Mouse (Mus musculus) midbrain, embryonic 15.5 days (tissue): Measurements from ENCODE around the gene Vti1a. TPM values are rescaled to one million over a fixed set of nuclear protein-coding genes. Genes with fewer than 3 reads are reported as not detected.
A peak's percentile ranks its signal among the peaks of the same experiment; 100 is the strongest.

Source experiments
- ATAC-seq: fragments of 200-750 bp; cut with Nextera tagmentation; replicated peaks from 2 replicates; pipeline ENCODE4 v1.8.0; 2017; ENCODE audit warnings: moderate TSS enrichment
- H3K27ac ChIP-seq: fragments of 300-500 bp; sonication (generic); 2 replicates; pipeline ENCODE4 v1.5.1; 2015; ENCODE audit warnings: mild to moderate bottlenecking, inconsistent platforms
- H3K27me3 ChIP-seq: fragments of 300-500 bp; sonication (generic); replicated peaks from 2 replicates; pipeline ENCODE4 v1.6.1; 2015; ENCODE audit warnings: inconsistent platforms
- H3K36me3 ChIP-seq: fragments of 300-500 bp; sonication (generic); replicated peaks from 2 replicates; pipeline ENCODE4 v1.6.1; 2015; ENCODE audit warnings: inconsistent platforms
- H3K4me1 ChIP-seq: fragments of 300-500 bp; sonication (generic); 2 replicates; pipeline ENCODE4 v1.6.1; 2015; ENCODE audit warnings: inconsistent platforms
- H3K4me2 ChIP-seq: fragments of 300-500 bp; sonication (generic); 2 replicates; pipeline ENCODE4 v1.6.1; 2015; ENCODE audit warnings: inconsistent platforms, mild to moderate bottlenecking, moderate library complexity
- H3K4me3 ChIP-seq: fragments of 300-500 bp; sonication (generic); 2 replicates; pipeline ENCODE4 v1.5.1; 2015; ENCODE audit warnings: mild to moderate bottlenecking, inconsistent platforms
- H3K9ac ChIP-seq: fragments of 300-500 bp; sonication (generic); 2 replicates; pipeline ENCODE4 v1.6.1; 2015; ENCODE audit warnings: mild to moderate bottlenecking, inconsistent platforms
- H3K9me3 ChIP-seq: fragments of 300-500 bp; sonication (generic); 2 replicates; pipeline ENCODE4 v1.6.1; 2016; ENCODE audit warnings: inconsistent platforms
- WGBS: fragments of 180-500 bp; shearing (Covaris S2); methylation state at CpG from one replicate; pipeline ENCODE4 v1.1.7; 2015; ENCODE audit warnings: mixed read lengths; 5-methylcytosine and 5-hydroxymethylcytosine counted together
- polyA plus RNA-seq: library from polyadenylated mRNA; unstranded; fragments of >200 nt; fragmentation: Nextera tagmentation; extraction: Ambion mirVana; gene quantifications from 2 replicates; pipeline ENCODE4 v1.2.1, GENCODE M21; 2015

Vti1a gene
- polyA plus RNA-seq, 1 experiment from 2014 or later = 40.6 TPM

DNA sequence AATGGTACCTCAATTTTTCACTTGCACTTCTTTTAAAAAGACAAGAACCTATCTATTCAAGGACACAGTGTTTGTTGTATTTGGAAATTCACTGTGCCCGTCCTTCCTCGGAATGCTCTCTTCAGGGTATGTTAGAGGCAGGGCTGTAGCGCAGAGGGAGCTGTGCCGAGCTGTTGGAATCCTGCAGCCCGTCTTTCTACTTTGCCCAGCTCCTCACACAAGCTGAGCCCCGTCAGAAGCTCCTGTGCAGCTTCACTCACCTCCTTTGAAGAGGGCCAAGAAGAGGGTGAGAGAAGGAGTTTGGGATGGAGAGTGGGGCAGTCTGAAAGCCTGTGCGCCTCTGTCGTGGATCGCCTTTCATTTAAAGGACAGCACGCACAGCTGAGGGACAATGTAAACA is 72.9 kb downstream of the Vti1a start:
- Histone ChIP-seq H3K4me3 (no peak overlapping the region), H3K27me3 (no peaks in the 10 kb centered on the region), H3K4me1 (peaks cover 22% of the 10 kb centered on the region), H3K27ac (peak overlapping the region; percentile 77), H3K4me2 (peak overlapping the region; percentile 28), H3K36me3 (no peaks in the 10 kb centered on the region), H3K9ac (peak overlapping the region; percentile 4; the same call in 1 of the 2 replicates), H3K9me3 (no peaks in the 10 kb centered on the region)
- ATAC-seq = no peak
- 33% methylated on average over 10 of the region's 10 CpGs for WGBS

DNA sequence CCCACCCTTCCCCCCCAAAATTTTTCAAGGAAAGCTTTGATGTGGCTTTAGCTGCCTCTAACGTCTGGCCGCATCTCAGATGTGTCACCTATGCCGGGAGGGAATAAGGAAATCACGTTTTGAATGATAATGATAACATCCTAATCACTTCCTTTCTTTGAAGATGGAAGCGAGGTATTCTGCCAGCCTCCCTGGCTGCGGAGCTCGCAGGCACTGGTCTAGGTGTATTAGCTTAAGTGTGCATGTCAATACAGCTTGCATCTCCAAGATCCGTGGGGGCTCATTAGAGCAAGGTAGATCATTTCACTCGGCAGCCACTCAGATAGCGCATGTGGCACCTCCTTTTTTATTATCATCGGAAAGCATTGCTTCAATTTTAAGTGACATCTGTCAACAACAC is 74.2 kb downstream of the Vti1a start:
- WGBS = 37% methylated on average over 11 of the region's 11 CpGs
- no peaks in the 10 kb centered on the region for H3K27me3 ChIP-seq
- H3K9me3 ChIP-seq = no peaks in the 10 kb centered on the region
- H3K9ac ChIP-seq = no peak overlapping the region
- no peaks in the 10 kb centered on the region for H3K36me3 ChIP-seq
- H3K4me2 ChIP-seq = peak overlapping the region; percentile 24
- peaks cover 20% of the 10 kb centered on the region for H3K4me1 ChIP-seq
- no peak overlapping the region for H3K4me3 ChIP-seq
- H3K27ac ChIP-seq = peak overlapping the region; percentile 77
- ATAC-seq = peak; percentile 85

DNA sequence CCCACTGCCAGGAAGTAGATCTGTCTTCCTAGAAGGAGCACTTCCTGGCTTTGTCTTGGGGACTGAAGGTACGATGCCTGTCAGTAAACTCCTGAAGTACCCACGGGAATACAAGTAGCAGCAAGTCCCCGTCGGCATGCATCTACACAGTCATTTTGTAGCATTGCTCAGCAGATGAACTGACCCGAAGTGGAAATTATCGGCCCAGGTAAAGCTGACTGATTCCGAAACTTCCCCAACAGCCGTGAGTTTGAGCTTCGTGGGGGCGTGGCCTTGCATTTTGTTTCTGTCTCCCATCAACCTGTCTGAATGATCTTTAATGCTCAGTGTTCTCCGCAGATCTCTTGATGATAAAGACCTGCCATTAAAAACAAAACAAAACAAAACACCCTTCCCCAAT is 85.5 kb downstream of the Vti1a start:
- Histone ChIP-seq H3K9ac (no peak overlapping the region), H3K27ac (no peak overlapping the region), H3K4me2 (no peak overlapping the region), H3K9me3 (no peaks in the 10 kb centered on the region), H3K4me3 (no peak overlapping the region), H3K36me3 (no peaks in the 10 kb centered on the region), H3K4me1 (no peaks in the 10 kb centered on the region), H3K27me3 (no peaks in the 10 kb centered on the region)
- ATAC-seq = no peak
- 94% methylated on average over 11 of the region's 11 CpGs for WGBS

DNA sequence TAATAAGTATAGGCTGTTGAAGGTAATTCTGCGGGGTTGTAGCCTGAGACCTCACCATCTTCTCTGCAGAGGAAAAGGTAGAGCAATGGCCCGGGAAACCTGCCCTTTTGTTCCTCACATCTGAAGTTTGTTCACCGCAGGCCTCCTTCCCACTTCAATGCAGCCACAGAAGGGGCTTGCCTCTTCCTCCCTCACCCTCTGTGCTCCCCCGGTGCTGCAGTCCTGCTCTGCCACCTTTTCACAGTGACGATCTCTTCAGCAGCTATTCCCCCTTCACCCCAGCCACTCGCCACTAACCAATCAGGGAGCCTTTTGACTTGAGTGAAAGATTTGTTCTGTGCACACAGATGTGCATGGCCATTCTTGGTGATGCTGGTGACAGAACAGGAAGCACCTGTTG is 92.4 kb downstream of the Vti1a start:
- H3K36me3 ChIP-seq = no peaks in the 10 kb centered on the region
- peak overlapping the region; percentile 4; the same call in 1 of the 2 replicates for H3K27ac ChIP-seq
- no peak for ATAC-seq
- no peaks in the 10 kb centered on the region for H3K9me3 ChIP-seq
- no peak overlapping the region for H3K4me2 ChIP-seq
- peaks cover 22% of the 10 kb centered on the region for H3K4me1 ChIP-seq
- WGBS = 43% methylated on average over 6 of the region's 6 CpGs
- H3K9ac ChIP-seq = no peak overlapping the region
- H3K4me3 ChIP-seq = no peak overlapping the region
- no peaks in the 10 kb centered on the region for H3K27me3 ChIP-seq

DNA sequence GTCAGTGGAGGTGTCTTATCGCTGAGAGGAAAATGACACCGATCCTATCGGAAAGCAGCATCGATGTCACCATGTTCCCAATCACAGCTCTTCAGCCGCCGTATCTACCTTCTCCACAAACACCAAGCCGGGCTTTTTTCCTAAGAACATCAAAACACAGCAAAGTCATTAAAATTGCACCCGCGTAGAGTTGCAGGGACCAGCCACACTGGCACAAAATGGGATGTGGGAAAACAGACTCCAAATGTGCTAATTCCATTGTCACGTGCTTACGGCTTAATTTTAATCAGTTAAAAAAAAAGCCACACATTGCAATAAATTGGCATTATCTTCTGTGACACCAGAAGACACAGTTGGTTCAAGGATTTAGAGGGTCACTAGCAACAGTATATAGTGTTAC is 95.3 kb downstream of the Vti1a start:
- no peaks in the 10 kb centered on the region for H3K36me3 ChIP-seq
- ATAC-seq = no peak
- 55% methylated on average over 11 of the region's 11 CpGs for WGBS
- H3K4me2 ChIP-seq = 0 out of 2 replicates have a peak overlapping the region, but pooled peaks have one; percentile 2
- H3K27ac ChIP-seq = peak overlapping the region; percentile 67
- peaks cover 25% of the 10 kb centered on the region for H3K4me1 ChIP-seq
- no peak overlapping the region for H3K4me3 ChIP-seq
- no peaks in the 10 kb centered on the region for H3K27me3 ChIP-seq
- peak overlapping the region; percentile 31; the same call in 1 of the 2 replicates for H3K9ac ChIP-seq
- H3K9me3 ChIP-seq = no peaks in the 10 kb centered on the region

DNA sequence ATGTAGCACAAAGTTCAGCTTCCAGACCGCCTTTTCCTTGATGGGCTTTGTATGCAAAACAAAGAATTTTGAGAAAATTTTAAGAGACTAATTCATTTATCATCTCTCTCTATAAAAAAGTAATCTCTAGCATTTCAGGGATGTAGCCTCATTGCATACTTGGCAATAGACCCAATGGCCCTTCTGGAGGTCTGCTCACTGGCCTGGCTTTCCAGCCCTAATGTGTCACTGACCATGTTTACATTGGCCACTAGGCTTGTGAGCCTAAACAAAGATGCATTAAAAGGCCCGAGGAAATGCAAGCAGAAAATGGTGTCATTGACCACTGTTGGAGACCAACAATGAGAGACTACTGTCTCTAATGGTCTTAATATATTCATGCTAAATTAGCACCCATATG is 95.8 kb downstream of the Vti1a start:
- 58% methylated on average over 2 of the region's 2 CpGs for WGBS
- peak overlapping the region; percentile 67 for H3K27ac ChIP-seq
- no peaks in the 10 kb centered on the region for H3K27me3 ChIP-seq
- H3K4me3 ChIP-seq = no peak overlapping the region
- no peaks in the 10 kb centered on the region for H3K9me3 ChIP-seq
- no peak overlapping the region for H3K4me2 ChIP-seq
- H3K36me3 ChIP-seq = no peaks in the 10 kb centered on the region
- no peak overlapping the region for H3K9ac ChIP-seq
- ATAC-seq = no peak
- H3K4me1 ChIP-seq = peaks cover 25% of the 10 kb centered on the region

DNA sequence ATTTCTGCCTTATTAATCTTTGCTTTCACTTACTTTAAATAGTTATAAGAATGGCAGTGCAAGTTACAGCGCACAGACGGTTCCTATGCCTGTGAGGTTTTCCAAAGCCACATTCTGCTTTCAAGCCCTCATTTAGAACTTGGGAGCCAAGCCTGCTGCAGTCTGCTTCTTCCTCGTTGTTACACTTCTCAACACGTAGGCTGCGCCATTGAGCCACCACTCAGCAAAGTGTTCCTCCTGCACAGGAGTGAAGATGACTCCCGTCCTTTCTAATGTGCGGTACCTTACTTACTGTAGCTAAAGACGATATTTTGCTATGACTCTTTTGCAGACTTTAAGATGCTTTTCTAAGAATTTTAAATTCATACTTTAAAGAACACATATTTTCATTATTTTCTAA is 98.0 kb downstream of the Vti1a start:
- Histone ChIP-seq H3K36me3 (no peaks in the 10 kb centered on the region), H3K9me3 (no peaks in the 10 kb centered on the region), H3K9ac (no peak overlapping the region), H3K4me3 (no peak overlapping the region), H3K4me1 (peaks cover 21% of the 10 kb centered on the region), H3K4me2 (no peak overlapping the region), H3K27ac (0 out of 2 replicates have a peak overlapping the region, but pooled peaks have one; percentile 42), H3K27me3 (no peaks in the 10 kb centered on the region)
- 34% methylated on average over 8 of the region's 8 CpGs for WGBS
- peak; percentile 73 for ATAC-seq

DNA sequence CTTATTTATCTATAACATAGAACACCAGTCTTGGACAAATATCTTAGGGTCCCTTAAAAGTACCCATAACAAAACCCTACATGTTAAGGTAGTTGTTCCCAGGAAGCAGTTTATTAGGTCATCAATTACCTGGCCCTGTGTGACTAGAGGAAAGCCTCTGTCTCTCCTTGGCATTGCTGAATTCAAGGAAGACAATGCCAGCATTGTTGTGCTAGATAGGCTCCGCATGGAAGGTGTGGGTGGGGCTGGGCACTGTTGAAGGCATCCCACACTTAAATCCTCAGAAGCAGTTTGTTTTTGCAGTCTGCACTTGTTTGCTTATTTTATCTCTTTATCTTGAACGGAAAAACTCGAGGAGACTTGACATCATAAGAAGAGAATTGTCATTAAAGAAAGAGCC is 102.7 kb downstream of the Vti1a start:
- 59% methylated on average over 3 of the region's 3 CpGs for WGBS
- Histone ChIP-seq H3K4me3 (no peak overlapping the region), H3K4me1 (peaks cover 15% of the 10 kb centered on the region), H3K27me3 (no peaks in the 10 kb centered on the region), H3K27ac (no peak overlapping the region), H3K9ac (no peak overlapping the region), H3K36me3 (no peaks in the 10 kb centered on the region), H3K4me2 (no peak overlapping the region), H3K9me3 (no peaks in the 10 kb centered on the region)
- no peak for ATAC-seq

DNA sequence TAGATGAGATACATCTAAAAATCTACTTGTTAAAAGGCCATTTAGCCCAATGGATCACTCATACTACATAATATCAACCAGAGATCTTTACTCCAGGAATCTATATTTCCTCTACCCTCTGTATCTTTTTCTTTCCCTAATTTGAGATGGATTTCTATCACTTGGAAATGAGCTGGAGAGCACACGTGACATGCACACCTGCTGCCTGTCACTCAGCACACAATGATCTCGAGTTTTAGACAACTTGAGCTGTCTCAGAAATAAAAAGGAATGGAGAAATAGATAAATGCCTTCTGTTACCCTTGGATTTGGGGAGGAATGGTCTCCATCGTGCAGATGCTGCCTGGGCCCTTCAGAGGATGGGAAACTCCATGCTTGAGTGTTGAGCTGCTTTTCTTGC is 103.9 kb downstream of the Vti1a start:
- Histone ChIP-seq H3K36me3 (no peaks in the 10 kb centered on the region), H3K4me3 (no peak overlapping the region), H3K4me2 (no peak overlapping the region), H3K9ac (no peak overlapping the region), H3K9me3 (no peaks in the 10 kb centered on the region), H3K27me3 (no peaks in the 10 kb centered on the region), H3K4me1 (peaks cover 15% of the 10 kb centered on the region), H3K27ac (no peak overlapping the region)
- WGBS = 57% methylated on average over 3 of the region's 3 CpGs
- no peak for ATAC-seq

DNA sequence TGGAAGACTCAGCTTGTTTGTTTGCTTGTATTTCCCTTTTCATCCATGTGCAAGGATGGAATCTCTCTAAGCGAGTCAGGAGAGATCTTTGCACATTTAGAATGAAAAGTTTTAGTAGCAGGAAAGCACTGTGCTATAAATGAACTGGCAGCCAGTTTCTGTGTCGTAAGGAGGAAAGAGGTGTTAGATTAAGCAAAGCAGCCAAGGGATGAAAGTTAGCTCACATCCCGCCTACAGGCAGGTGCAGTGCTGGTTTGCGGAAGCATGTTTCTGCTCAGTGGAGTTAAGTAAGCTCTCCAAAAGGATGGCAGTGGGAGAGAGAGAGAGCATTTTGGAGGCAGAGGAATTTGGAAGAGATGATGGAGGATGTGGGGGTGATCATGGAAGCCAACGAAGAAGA is 105.7 kb downstream of the Vti1a start:
- Histone ChIP-seq H3K27me3 (no peaks in the 10 kb centered on the region), H3K36me3 (no peaks in the 10 kb centered on the region), H3K4me1 (peaks cover 18% of the 10 kb centered on the region), H3K27ac (peak overlapping the region; percentile 2; the same call in 1 of the 2 replicates), H3K9me3 (no peaks in the 10 kb centered on the region), H3K4me3 (no peak overlapping the region), H3K4me2 (no peak overlapping the region), H3K9ac (no peak overlapping the region)
- 67% methylated on average over 5 of the region's 5 CpGs for WGBS
- no peak for ATAC-seq

DNA sequence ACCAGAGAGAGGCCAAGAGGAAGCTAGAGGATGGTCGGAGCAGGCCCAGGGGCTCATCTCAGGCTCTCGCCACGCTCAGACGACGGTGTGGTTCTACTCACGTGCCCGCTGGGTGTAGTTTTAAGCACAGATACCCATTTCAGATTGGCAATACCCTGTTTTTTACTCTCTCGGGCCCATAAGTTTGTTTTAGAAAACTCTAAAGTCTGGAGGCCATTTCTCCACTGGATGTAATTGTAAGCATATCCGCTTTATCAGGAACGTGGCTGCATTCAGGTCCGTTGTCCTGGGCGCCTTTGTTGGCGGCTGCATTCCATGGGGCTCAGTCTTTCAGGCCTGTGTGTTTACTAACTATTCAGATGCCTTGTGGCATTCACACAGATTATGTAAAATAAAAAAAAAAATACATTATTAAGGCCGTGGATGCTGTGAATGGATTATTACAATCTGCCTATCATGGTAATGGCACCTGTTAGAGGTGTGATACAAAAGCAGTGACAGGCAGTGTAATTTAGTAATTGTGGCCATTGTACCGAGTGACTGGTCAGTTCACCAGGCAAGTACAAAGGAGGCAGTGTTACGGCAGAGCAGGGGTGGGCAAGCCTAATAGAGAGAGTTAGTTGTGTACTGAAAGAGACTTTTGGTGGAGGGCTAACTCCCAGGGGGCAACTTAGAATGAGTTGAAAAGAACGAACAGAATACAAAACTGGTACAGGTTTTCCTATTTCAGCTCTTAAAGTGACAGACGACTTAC is 106.4 kb downstream of the Vti1a start:
- 32% methylated on average over 18 of the region's 18 CpGs for WGBS
- no peak overlapping the region for H3K9ac ChIP-seq
- H3K27ac ChIP-seq = peak overlapping the region; percentile 2; the same call in 1 of the 2 replicates

DNA sequence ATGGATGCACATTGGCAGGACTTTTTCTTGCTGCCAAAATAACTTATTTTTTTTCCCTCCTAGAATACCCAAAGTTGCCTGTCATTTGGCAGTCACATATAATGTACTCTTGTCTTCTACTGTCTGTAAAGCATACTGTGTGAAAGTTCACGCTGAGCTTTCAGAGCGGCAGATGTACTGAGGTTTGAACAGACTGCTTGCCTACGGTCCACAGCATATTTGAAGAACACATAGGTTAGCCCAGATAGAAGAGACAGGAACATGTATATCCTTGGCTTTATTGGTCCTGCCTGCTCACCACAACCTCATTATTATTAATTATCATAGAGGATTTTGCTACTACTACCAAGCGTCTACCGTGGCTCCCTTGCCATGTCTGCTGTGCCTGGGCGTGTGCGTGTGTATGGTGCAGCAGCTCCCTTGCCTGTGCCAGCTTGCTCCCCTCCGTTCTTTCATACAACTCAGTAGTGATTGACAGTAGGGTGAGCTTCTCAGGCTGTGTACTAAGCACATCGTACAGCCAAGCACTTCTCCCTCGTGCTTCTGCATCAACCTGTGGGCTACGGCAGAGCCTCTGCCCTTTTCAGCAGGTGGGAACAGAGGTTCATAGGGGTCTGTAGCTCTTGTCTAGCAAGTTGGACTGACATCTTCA is 107.1 kb downstream of the Vti1a start:
- WGBS = 60% methylated on average over 11 of the region's 11 CpGs

More for the DNA sequence above, 106.4 kb downstream of the Vti1a start:
- ATAC-seq = no peak; the same call in 1 of the 2 replicates
- H3K4me2 ChIP-seq = no peak overlapping the region
- no peaks in the 10 kb centered on the region for H3K27me3 ChIP-seq
- H3K9me3 ChIP-seq = no peaks in the 10 kb centered on the region
- H3K36me3 ChIP-seq = no peaks in the 10 kb centered on the region
- H3K4me1 ChIP-seq = peaks cover 18% of the 10 kb centered on the region
- H3K4me3 ChIP-seq = no peak overlapping the region

More for the DNA sequence above, 107.1 kb downstream of the Vti1a start:
- peaks cover 18% of the 10 kb centered on the region for H3K4me1 ChIP-seq
- no peak overlapping the region for H3K4me3 ChIP-seq
- no peak for ATAC-seq
- no peaks in the 10 kb centered on the region for H3K36me3 ChIP-seq
- H3K27me3 ChIP-seq = no peaks in the 10 kb centered on the region
- 0 out of 2 replicates have a peak overlapping the region, but pooled peaks have one; percentile 2 for H3K27ac ChIP-seq
- H3K9me3 ChIP-seq = no peaks in the 10 kb centered on the region
- no peak overlapping the region for H3K9ac ChIP-seq
- no peak overlapping the region for H3K4me2 ChIP-seq
